Mouse (Mus musculus) testis, adult 2 months (tissue): ENCODE measurements around the gene Shroom3.

Experiments
- CTCF ChIP-seq: fragments of 200-500 bp; IDR thresholded peaks from 2 replicates; pipeline ENCODE4 v1.5.1; 2012; ENCODE audit warnings: low read depth, mild to moderate bottlenecking, inconsistent platforms, low read length, moderate library complexity; ENCODE audit not compliant: control insufficient read depth, insufficient read depth, insufficient replicate concordance
- POLR2A ChIP-seq: fragments of 200-500 bp; IDR thresholded peaks from 2 replicates; pipeline ENCODE4 v1.6.1; 2012; ENCODE audit warnings: low read depth, mild to moderate bottlenecking, inconsistent platforms, low read length, moderate library complexity; ENCODE audit not compliant: control insufficient read depth

GRCm38 (mm10) chr5:92688124-92688523 is 4.9 kb downstream of the Shroom3 start:
- TF ChIP-seq CTCF = no peak
- TF ChIP-seq POLR2A = no peak
